Mouse (Mus musculus) brain, adult 2 months (tissue): Measurements from ENCODE around the gene Gtf2f2.
"Not testable (repeated sequence)": the region's sequence is repeated elsewhere in the genome, so short reads cannot be mapped to it uniquely, and the experiment has no call there.

Experiments
- DNase-seq: peaks from one replicate; pipeline ENCODE4 v3.0.0; 2011; ENCODE audit warnings: low read depth, low spot score

The Gtf2f2 gene

GRCm38 (mm10) chr14:75998082-75998481 is 12.6 kb downstream of the Gtf2f2 start:
- DNase-seq = no peak

GRCm38 (mm10) chr14:75992371-75992770 is 18.3 kb downstream of the Gtf2f2 start:
- no peak for DNase-seq

GRCm38 (mm10) chr14:75990936-75991335 is 19.7 kb downstream of the Gtf2f2 start:
- DNase-seq = no peak

- DNase-seq = no peak
Observed at GRCm38 (mm10) chr14:75989168-75989567, 21.5 kb downstream of the Gtf2f2 start.

GRCm38 (mm10) chr14:75986878-75987483 is 23.7 kb downstream of the Gtf2f2 start:
- no peak for DNase-seq

GRCm38 (mm10) chr14:75985112-75985511 is 25.6 kb downstream of the Gtf2f2 start:
- peak; percentile 56 for DNase-seq

- DNase-seq = peak; percentile 59
Observed at GRCm38 (mm10) chr14:75983891-75984290, 26.8 kb downstream of the Gtf2f2 start.

GRCm38 (mm10) chr14:75981231-75981630 is 29.4 kb downstream of the Gtf2f2 start:
- DNase-seq = peak; percentile 47

- DNase-seq = no peak
Observed at GRCm38 (mm10) chr14:75976107-75976506, 34.6 kb downstream of the Gtf2f2 start.

GRCm38 (mm10) chr14:75967291-75967690 is 43.4 kb downstream of the Gtf2f2 start:
- peak; percentile 68 for DNase-seq

GRCm38 (mm10) chr14:75964433-75964832 is 46.2 kb downstream of the Gtf2f2 start:
- no peak for DNase-seq

GRCm38 (mm10) chr14:75964000-75964399 is 46.7 kb downstream of the Gtf2f2 start:
- DNase-seq = peak; percentile 34

- peak; percentile 50 for DNase-seq
Observed at GRCm38 (mm10) chr14:75963215-75963614, 47.5 kb downstream of the Gtf2f2 start.

GRCm38 (mm10) chr14:75962250-75962649 is 48.4 kb downstream of the Gtf2f2 start:
- peak; percentile 94 for DNase-seq

GRCm38 (mm10) chr14:75954766-75955165 is 55.9 kb downstream of the Gtf2f2 start, which contains the start of gene Kctd4:
Gene Kctd4, plus strand, starts transcription at chr14:75955009.
- no peak for DNase-seq

GRCm38 (mm10) chr14:75953011-75953410 is 57.7 kb downstream of the Gtf2f2 start:
- DNase-seq = no peak

GRCm38 (mm10) chr14:75947674-75948073 is 63.0 kb downstream of the Gtf2f2 start:
- DNase-seq = no peak

GRCm38 (mm10) chr14:75942365-75942764 is 68.3 kb downstream of the Gtf2f2 start:
- DNase-seq = no peak

- peak; percentile 45 for DNase-seq
Observed at GRCm38 (mm10) chr14:75941500-75941899, 69.2 kb downstream of the Gtf2f2 start.

GRCm38 (mm10) chr14:75937714-75938113 is 73.0 kb downstream of the Gtf2f2 start:
- DNase-seq = no peak

GRCm38 (mm10) chr14:75934359-75934758 is 76.3 kb downstream of the Gtf2f2 start:
- DNase-seq = no peak

- DNase-seq = no peak
Observed at GRCm38 (mm10) chr14:75931266-75931665, 79.4 kb downstream of the Gtf2f2 start.

GRCm38 (mm10) chr14:75929713-75930112 is 81.0 kb downstream of the Gtf2f2 start:
- DNase-seq = not testable (repeated sequence)
